Mouse (Mus musculus): ENCODE results near the gene Ppfibp1.

Ppfibp1 gene

GRCm38 (mm10) chr6:147053785-147054646 lies 165.7 kb downstream of the Ppfibp1 start:
- no peak for DNase-seq

- DNase-seq = no peak
Measured at GRCm38 (mm10) chr6:147055374-147055977, 167.2 kb downstream of the Ppfibp1 start.

- no peak for DNase-seq
Measured at GRCm38 (mm10) chr6:147059326-147059725, 171.0 kb downstream of the Ppfibp1 start.

- no peak for DNase-seq
Measured at GRCm38 (mm10) chr6:147061630-147062029, 173.3 kb downstream of the Ppfibp1 start.

GRCm38 (mm10) chr6:147062034-147062433 lies 173.7 kb downstream of the Ppfibp1 start:
- DNase-seq = no peak

GRCm38 (mm10) chr6:147062694-147063093 lies 174.4 kb downstream of the Ppfibp1 start:
- no peak for DNase-seq

GRCm38 (mm10) chr6:147064226-147064943 lies 176.1 kb downstream of the Ppfibp1 start:
- DNase-seq = no peak

GRCm38 (mm10) chr6:147064944-147065261 lies 176.6 kb downstream of the Ppfibp1 start:
- no peak for DNase-seq

- no peak for DNase-seq
Measured at GRCm38 (mm10) chr6:147075808-147076387, 187.6 kb downstream of the Ppfibp1 start.

- DNase-seq = no peak
Measured at GRCm38 (mm10) chr6:147076878-147077277, 188.6 kb downstream of the Ppfibp1 start.

GRCm38 (mm10) chr6:147079919-147080318 lies 191.6 kb downstream of the Ppfibp1 start:
- DNase-seq = no peak
